Mouse (Mus musculus): ENCODE results near the gene Nceh1. TPM values are rescaled to one million over a fixed set of nuclear protein-coding genes. Genes with fewer than 3 reads are reported as not detected.
"Not testable (repeated sequence)": the region's sequence is repeated elsewhere in the genome, so short reads cannot be mapped to it uniquely, and the experiment has no call there.

Gene Nceh1
- total and polyA plus RNA-seq, 2 experiments from 2014 or later, result 22.7 to 27.9 TPM

- 72% methylated on average over 4 of the region's 4 CpGs for WGBS
- no peak for ATAC-seq
Observed at GRCm38 (mm10) chr3:27267887-27268286, 85.1 kb downstream of the Nceh1 start.

GRCm38 (mm10) chr3:27269151-27269550 lies 86.4 kb downstream of the Nceh1 start:
- Histone ChIP-seq H3K27ac (ENCODE audit: low read depth, low read length) (no peak overlapping the region), H3K27me3 (ENCODE audit: insufficient read depth, low read length) (no peaks in the 10 kb centered on the region), H3K4me3 (ENCODE audit: low read depth, low read length) (no peak overlapping the region), H3K9me3 (ENCODE audit: low read length) (no peaks in the 10 kb centered on the region), H3K36me3 (ENCODE audit: insufficient read depth) (no peaks in the 10 kb centered on the region), H3K4me1 (ENCODE audit: insufficient read depth) (no peaks in the 10 kb centered on the region), H3K9ac (no peak overlapping the region), H3K4me2 (ENCODE audit: low read depth) (no peak overlapping the region)
- ATAC-seq (no peak), DNase-seq (no peak)
- WGBS, result 67% methylated on average over 4 of the region's 4 CpGs
- TF ChIP-seq CTCF (IDR thresholded peaks at IDR 0.05; ENCODE audit: low read depth), result no peak

More at GRCm38 (mm10) chr3:27267887-27268286, 85.1 kb downstream of the Nceh1 start:
- Histone ChIP-seq H3K27ac (ENCODE audit: low read depth, low read length) (no peak overlapping the region), H3K36me3 (ENCODE audit: insufficient read depth) (no peaks in the 10 kb centered on the region), H3K4me1 (ENCODE audit: insufficient read depth) (no peaks in the 10 kb centered on the region), H3K9me3 (ENCODE audit: low read length) (no peaks in the 10 kb centered on the region), H3K27me3 (ENCODE audit: insufficient read depth, low read length) (no peaks in the 10 kb centered on the region), H3K4me2 (ENCODE audit: low read depth) (no peak overlapping the region), H3K9ac (no peak overlapping the region), H3K4me3 (ENCODE audit: low read depth, low read length) (no peak overlapping the region)
- TF ChIP-seq CTCF (IDR thresholded peaks at IDR 0.05; ENCODE audit: low read depth), result no peak
- DNase-seq, result no peak

- Histone ChIP-seq H3K27me3 (ENCODE audit: insufficient read depth, low read length) (no peaks in the 10 kb centered on the region), H3K36me3 (ENCODE audit: insufficient read depth) (no peaks in the 10 kb centered on the region), H3K27ac (ENCODE audit: low read depth, low read length) (no peak overlapping the region), H3K9ac (no peak overlapping the region), H3K4me2 (ENCODE audit: low read depth) (no peak overlapping the region), H3K9me3 (ENCODE audit: low read length) (no peaks in the 10 kb centered on the region), H3K4me3 (ENCODE audit: low read depth, low read length) (no peak overlapping the region), H3K4me1 (ENCODE audit: insufficient read depth) (no peaks in the 10 kb centered on the region)
- TF ChIP-seq CTCF (IDR thresholded peaks at IDR 0.05; ENCODE audit: low read depth), result no peak
- ATAC-seq (no peak; the same call in 1 of the 2 replicates), DNase-seq (no peak)
- WGBS, result 38% methylated on average over 11 of the region's 11 CpGs
Observed at GRCm38 (mm10) chr3:27270160-27270962, 87.6 kb downstream of the Nceh1 start.

- H3K27ac ChIP-seq (ENCODE audit: low read depth, low read length), result no peak overlapping the region
- DNase-seq (no peak), ATAC-seq (no peak)
- no peaks in the 10 kb centered on the region for H3K27me3 ChIP-seq (ENCODE audit: insufficient read depth, low read length)
- no peak overlapping the region for H3K9ac ChIP-seq
- H3K4me2 ChIP-seq (ENCODE audit: low read depth), result no peak overlapping the region
- H3K4me1 ChIP-seq (ENCODE audit: insufficient read depth), result no peaks in the 10 kb centered on the region
- no peak for TF ChIP-seq CTCF (IDR thresholded peaks at IDR 0.05; ENCODE audit: low read depth)
- H3K4me3 ChIP-seq (ENCODE audit: low read depth, low read length), result no peak overlapping the region
- WGBS, result 13% methylated on average over 7 of the region's 7 CpGs
- no peaks in the 10 kb centered on the region for H3K9me3 ChIP-seq (ENCODE audit: low read length)
- H3K36me3 ChIP-seq (ENCODE audit: insufficient read depth), result no peaks in the 10 kb centered on the region
Observed at GRCm38 (mm10) chr3:27272926-27273745, 90.4 kb downstream of the Nceh1 start.

GRCm38 (mm10) chr3:27279286-27279925 lies 96.6 kb downstream of the Nceh1 start:
- not testable (repeated sequence) for H3K27me3 ChIP-seq (ENCODE audit: insufficient read depth, low read length); H3K4me3 ChIP-seq (ENCODE audit: low read depth, low read length); H3K27ac ChIP-seq (ENCODE audit: low read depth, low read length); DNase-seq; H3K9ac ChIP-seq; H3K4me1 ChIP-seq (ENCODE audit: insufficient read depth); H3K9me3 ChIP-seq (ENCODE audit: low read length); H3K36me3 ChIP-seq (ENCODE audit: insufficient read depth); ATAC-seq; H3K4me2 ChIP-seq (ENCODE audit: low read depth)
- 98% methylated on average over 14 of the region's 14 CpGs for WGBS

GRCm38 (mm10) chr3:27280280-27280749 lies 97.5 kb downstream of the Nceh1 start:
- Histone ChIP-seq H3K9me3 (ENCODE audit: low read length) (no peaks in the 10 kb centered on the region), H3K27me3 (ENCODE audit: insufficient read depth, low read length) (no peaks in the 10 kb centered on the region)

More at GRCm38 (mm10) chr3:27280280-27280749, 97.5 kb downstream of the Nceh1 start:
- Histone ChIP-seq H3K4me2 (ENCODE audit: low read depth) (no peak overlapping the region), H3K36me3 (ENCODE audit: insufficient read depth) (no peaks in the 10 kb centered on the region), H3K27ac (ENCODE audit: low read depth, low read length) (no peak overlapping the region), H3K9ac (no peak overlapping the region), H3K4me1 (ENCODE audit: insufficient read depth) (no peaks in the 10 kb centered on the region), H3K4me3 (ENCODE audit: low read depth, low read length) (no peak overlapping the region)
- DNase-seq (no peak), ATAC-seq (no peak)
- WGBS, result 57% methylated on average over 11 of the region's 11 CpGs
- no peak for TF ChIP-seq CTCF (IDR thresholded peaks at IDR 0.05; ENCODE audit: low read depth)
